Mouse (Mus musculus) retina, postnatal 1 day (tissue): ENCODE results near the gene Pgm2l1.

Source experiments
- DNase-seq: peaks from one replicate; pipeline ENCODE4 v3.0.0-alpha.2; 2012

Pgm2l1 gene

DNA sequence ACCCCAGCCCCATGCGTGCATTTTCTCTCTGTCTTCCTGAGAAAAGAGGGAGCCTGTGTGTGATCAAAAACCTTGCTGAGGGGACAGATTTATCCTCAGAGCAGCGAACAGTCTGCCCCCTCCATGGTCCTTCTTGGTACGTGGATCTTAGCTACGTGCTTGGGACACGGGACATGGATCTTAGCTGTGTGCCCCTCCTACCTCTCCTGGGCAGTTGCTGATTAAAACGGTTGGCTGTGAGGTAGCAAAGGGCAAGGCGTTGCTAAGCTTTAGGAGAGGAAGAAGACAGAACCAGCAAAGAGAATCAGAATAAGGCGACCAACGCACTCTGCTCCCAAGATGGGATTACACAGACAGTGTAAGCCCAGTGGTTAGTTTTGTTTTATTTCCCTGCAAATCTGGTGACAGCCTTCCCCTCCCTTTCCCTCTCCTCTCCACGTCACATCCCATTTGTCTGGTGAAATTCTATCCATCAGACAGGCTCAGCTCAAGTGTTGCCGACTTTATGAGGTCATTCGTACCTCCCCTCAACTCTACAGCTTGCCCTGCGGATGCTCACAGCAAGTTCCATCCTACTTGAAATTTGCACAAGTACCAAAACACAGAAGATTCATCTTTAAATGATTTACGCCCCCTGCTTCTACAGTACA, 71.8 kb downstream of the Pgm2l1 start:
- DNase-seq, result no peak

DNA sequence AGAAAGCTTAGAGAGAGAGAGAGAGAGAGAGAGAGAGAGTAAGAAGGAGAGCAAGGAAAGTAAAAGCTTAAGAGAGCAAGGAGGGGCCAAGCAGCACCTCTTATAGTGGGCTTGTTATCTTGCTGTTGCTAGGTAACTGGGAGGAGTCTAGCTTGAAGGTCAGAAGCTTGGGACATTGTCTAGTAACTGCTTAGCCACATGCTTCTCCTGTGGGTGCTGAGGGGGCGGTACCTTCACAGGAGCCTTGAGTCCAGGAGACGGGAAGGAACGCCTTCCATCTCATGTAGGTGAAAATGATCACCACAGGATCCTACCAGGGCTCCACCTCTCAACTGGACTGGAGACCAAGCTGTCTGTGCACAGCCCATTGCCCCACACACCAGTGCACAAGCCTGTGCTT, 74.2 kb downstream of the Pgm2l1 start:
- DNase-seq, result no peak

DNA sequence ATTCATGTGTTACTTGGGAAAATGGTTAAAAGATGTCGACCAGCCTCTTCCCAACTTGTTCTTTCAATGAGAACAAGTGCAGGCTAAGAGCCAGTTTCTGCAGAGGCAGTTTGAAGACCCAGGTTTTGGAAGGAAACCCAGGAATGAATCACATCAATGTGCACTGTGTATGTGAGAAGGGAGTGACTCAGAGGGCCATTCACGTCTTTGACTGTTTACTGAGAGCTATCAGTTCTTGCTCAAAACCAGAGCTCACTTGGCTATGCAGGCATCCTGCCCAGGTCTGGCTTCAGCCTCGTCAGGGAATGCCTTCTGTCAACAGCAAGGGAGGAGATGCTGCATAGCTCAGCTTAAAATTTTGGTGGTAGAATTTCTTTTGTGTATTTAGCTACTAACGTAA, 75.1 kb downstream of the Pgm2l1 start:
- DNase-seq, result no peak

DNA sequence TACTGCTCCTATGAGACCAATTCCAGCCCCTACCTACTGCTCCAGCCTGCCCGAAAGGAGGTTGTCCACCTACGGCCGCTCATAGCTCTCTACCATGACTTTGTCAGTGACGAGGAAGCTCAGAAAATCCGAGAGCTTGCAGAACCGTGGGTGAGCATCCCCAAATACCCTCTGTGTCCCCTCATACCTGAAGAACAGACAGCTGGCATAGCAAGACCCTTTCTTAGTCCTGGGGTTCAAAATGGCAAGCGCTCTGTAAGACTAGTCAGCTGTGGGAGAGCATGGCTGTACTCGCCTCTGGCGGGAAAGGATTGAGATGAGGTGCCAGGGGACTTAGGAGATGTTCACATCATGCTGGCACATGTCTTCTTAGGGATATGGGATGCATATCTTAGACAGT, 78.7 kb downstream of the Pgm2l1 start:
- no peak for DNase-seq

DNA sequence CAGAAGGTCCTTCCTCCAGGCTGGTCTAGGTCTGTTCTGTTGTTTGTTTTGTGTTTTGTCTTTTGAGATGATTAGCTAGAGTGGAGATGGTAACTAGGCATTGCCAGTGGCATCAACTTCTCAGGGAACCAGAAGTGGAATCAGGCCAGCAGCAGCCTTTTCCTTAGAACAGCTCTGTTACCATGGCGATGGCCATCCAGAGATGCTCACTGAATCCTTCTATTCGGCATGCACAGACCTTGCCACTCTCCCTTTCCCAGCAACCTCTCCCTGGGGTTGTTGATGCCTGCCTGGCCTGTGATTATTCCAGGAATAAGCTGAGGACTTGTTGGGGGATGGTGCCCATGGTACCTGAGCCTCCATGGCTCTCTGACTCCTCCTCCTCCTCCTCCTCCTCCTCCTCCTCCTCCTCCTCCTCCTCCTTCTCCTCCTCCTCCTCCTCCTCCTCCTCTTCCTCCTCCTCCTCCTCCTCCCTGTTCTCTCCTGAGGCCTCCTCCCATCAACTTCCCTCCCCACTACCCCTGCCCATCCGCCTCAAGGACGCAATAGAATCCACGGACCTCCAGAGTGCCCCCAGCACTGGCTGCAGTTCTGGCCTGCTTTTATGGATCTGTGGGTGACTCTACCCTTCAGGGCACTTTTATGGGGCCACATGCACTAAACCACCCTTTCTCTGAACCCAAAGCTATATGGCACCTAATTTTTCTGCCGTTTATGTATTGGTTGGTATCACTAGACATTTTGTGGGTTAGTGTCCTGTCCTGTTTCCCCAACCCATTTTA, 80.9 kb downstream of the Pgm2l1 start:
- peak; percentile 58 for DNase-seq

DNA sequence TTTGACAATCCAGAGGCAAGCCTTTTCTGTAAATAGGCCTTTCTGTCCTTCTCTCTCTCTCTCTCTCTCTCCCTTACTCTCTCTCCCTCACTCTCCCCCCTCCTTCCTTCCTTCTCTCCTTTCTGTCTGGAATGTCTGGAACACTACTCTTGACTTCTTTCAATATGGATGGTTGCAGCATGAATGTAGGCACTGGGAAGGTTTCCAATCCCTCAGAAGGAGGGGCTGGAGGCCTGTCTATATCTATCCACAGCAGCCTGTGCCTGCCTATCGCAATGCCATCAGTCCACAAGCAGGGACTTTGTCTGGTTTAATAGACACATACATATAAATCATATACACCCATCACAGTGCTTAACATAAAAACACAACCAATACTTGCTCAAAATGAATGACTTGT, 82.0 kb downstream of the Pgm2l1 start:
- no peak for DNase-seq

DNA sequence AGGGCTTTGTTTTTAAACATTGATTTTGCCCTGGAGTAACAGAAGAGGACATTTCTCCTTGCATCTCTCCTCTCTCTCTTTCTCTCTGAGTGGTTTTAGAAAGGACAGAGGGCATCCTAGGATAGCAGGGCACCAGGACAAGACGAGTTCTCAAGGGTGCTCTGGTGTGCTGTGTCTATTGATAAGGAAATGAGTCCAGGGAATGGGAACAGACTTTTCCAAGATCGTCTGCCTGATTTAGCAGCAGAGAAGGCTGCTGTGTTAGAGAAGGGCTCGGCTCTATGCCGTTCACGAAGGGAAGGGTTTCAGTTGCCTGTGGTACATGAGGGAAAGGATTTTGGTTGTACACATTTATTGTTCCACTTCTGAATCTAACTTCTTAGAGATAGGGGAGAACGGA, 82.5 kb downstream of the Pgm2l1 start:
- no peak for DNase-seq

DNA sequence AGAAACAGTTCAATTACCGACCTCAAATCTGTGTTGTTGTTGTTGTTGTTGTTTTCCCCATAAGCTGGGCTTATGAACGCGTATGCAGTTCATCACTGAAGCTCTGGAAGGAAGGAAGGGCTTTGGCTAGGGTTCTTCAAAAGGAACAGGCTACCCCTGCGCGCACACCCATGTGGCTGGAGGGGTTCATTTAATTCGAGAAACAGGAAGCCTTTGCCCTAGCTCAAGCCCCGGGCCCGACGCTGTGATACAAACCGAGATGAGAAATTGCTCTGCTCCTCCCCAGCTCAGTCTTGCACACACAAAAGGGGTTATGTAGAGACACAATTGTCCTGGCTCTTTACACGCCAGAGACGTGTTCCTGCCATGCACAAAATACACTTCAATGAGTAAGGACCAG, 83.1 kb downstream of the Pgm2l1 start:
- no peak for DNase-seq

DNA sequence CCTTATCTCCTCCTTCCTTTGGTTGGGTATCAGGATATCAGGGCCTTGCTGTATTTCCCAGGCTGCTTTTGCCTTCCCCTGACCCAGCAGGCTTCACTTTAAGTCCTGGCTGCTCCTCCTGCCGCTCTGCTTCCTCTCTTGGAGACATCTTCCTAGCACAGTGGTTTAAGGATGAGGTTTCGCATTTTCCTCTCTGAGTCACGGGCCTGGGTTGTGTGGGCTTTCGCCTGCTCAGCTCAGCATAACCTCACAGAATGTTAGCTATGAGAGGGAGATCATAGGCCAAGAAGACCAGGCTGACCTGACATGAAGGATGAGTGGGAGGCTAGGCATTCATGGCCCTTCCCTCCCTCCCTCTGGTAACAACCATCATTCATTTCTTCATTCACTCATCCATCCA, 85.5 kb downstream of the Pgm2l1 start:
- no peak for DNase-seq

DNA sequence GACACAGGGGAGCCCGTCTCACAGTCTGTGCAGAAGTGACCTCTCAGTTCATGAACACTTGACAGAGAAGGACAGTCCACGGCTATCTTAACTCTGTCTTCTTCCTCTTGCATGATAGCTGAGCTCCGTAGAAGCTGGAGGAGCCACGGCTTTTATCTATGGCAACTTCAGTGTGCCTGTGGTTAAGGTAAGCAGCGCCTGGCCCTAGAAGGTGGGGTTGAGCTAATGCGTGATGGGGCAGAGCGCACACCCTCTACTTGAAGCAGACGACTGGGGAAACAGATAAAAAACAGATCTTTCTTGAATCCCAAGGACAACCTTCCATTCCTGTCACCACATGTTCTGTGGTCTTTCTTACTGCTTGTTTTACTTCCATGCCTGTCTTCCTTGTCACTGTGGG, 89.7 kb downstream of the Pgm2l1 start:
- DNase-seq, result no peak

DNA sequence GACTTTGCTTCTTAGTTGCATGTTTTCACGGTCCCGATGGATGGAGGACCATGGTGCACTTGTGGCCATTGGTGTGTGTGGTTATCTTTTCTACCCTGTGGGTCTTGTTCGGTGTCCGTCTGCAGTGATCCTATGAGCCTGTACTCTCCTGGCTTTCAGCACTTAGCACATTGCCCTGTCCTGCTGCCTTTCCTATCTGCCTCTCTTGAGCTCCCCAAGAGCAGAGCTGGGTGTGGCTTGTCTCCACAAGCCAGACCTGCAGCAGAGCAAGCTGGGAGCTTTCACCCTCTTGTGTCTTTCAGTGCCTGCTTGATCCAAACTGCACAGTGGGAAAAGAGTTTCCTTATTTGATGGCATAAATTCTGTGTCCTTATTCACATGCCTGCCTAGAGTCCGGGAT, 90.3 kb downstream of the Pgm2l1 start:
- no peak for DNase-seq

DNA sequence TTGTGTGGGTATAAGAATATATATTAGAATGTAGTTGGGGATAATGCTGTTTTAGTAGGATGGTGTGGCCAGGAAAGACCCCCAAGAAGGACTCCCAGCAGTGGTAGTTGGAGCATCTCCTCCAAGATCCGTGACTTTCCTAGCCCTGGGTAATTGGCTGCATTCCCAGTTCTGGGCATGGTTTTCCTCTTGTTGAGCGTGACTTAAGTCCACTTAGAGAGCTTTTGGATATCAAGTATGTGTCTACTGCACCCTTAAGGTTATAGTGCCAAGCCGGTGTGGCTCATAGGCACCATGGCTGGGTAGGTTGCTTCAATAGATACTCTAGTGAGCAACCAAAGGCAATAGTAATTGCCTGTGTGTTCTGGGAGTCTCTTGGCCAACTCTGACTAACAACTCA, 96.5 kb downstream of the Pgm2l1 start:
- DNase-seq, result no peak

DNA sequence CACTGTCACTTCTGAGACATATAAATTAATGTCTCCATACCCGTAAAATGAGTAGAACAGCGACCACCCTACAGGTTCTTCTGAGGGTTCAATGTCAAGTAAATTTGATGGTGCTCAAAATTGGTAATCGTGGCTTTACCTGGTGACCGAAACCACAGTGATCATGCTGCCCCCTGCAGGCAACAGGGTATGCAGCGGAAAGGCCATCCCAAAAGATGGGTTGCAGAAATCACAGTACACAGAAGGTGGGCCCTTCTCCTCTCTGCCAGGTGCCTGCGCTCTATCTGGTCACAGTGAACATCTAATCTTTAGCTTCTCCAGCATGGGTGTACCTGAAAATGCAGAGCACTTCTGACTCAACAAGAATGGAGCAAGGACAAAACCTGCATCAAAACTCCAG, 98.3 kb downstream of the Pgm2l1 start:
- no peak for DNase-seq

DNA sequence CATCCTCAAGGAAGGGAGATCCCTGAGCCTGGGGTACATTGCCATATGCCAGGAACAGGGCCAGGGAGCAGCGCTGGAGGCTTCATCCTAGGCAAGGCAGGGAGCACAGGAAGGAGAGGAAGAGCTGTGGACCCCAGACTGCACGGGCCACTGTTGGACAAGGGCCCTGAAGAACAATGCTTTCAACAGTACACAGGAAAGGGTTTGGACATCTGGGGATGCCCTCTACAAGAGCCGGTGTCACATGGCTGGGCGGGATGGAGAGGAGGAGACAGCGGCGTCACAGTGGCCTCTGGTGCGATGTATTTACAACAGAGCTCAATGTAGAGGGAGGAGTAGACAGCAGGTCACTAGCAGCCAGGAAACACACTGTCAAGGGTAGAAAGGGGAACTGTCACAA, 100.3 kb downstream of the Pgm2l1 start:
- DNase-seq, result no peak
